Mouse (Mus musculus) small intestine, adult 2 months (tissue): Measurements from ENCODE around the gene Hspb9. TPM values are rescaled to one million over a fixed set of nuclear protein-coding genes. Genes with fewer than 3 reads are reported as not detected.

Experiments
- H3K27ac ChIP-seq: fragments of 200-500 bp; 2 replicates; pipeline ENCODE4 v1.5.1; 2012; ENCODE audit warnings: low read depth, low read length, control low read depth, inconsistent platforms; ENCODE audit not compliant: insufficient read depth
- H3K27me3 ChIP-seq: fragments of 200-500 bp; 2 replicates; pipeline ENCODE4 v1.6.1; 2012; ENCODE audit warnings: mild to moderate bottlenecking, moderate library complexity, low read length, inconsistent platforms; ENCODE audit not compliant: control insufficient read depth, insufficient read depth
- H3K36me3 ChIP-seq: fragments of 200-500 bp; 2 replicates; pipeline ENCODE4 v1.6.1; 2012; ENCODE audit warnings: mild to moderate bottlenecking, low read length, control low read depth, inconsistent platforms; ENCODE audit not compliant: control insufficient read depth, insufficient read depth
- H3K4me1 ChIP-seq: fragments of 200-500 bp; 2 replicates; pipeline ENCODE4 v1.6.1; 2012; ENCODE audit warnings: low read length, inconsistent platforms, mixed read lengths; ENCODE audit not compliant: control insufficient read depth, insufficient read depth, insufficient read length
- H3K4me3 ChIP-seq: fragments of 200-500 bp; 2 replicates; pipeline ENCODE4 v1.5.1; 2012; ENCODE audit warnings: low read depth, mild to moderate bottlenecking, control low read depth, inconsistent platforms, low read length, moderate library complexity
- CTCF ChIP-seq: fragments of 200-500 bp; IDR thresholded peaks from 2 replicates; pipeline ENCODE4 v1.5.1; 2012; ENCODE audit warnings: low read depth, mild to moderate bottlenecking, control low read depth, inconsistent platforms, low read length, moderate library complexity, mixed read lengths; ENCODE audit not compliant: insufficient replicate concordance, insufficient read length; ENCODE audit errors: extremely low read depth
- POLR2A ChIP-seq: fragments of 200-500 bp; IDR thresholded peaks from 2 replicates; pipeline ENCODE4 v1.6.1; 2012; ENCODE audit warnings: low read depth, mild to moderate bottlenecking, control low read depth, inconsistent platforms, low read length, moderate library complexity
- WGBS: fragments of 180-500 bp; shearing (Covaris S2); methylation state at CpG from one replicate; pipeline ENCODE4 v1.1.7; 2018; 5-methylcytosine and 5-hydroxymethylcytosine counted together
- polyA plus RNA-seq: library from polyadenylated mRNA; depleted of rRNA; stranded (reverse); fragments of >200 nt; gene quantifications from 2 replicates; pipeline ENCODE4 v1.2.3, GENCODE M21; 2012; rRNA removed

Hspb9 gene
- not detected in 2 replicates for polyA plus RNA-seq

GRCm38 (mm10) chr11:100713735-100714533, at the start of gene Hspb9:
Gene Hspb9, plus strand, starts transcription at chr11:100713850.
- peak within 1 kb of the TSS; percentile 65 for H3K27ac ChIP-seq
- H3K4me1 ChIP-seq = peaks cover 16% of the 10 kb centered on the region
- peak within 1 kb of the TSS; percentile 57 for H3K4me3 ChIP-seq
- WGBS = 38% methylated on average over 38 of the region's 38 CpGs
- peaks cover 39% of the 10 kb centered on the region for H3K36me3 ChIP-seq
- H3K27me3 ChIP-seq = no peaks in the 10 kb centered on the region
- TF ChIP-seq POLR2A (no peak; the same call in 1 of the 2 replicates), CTCF (no peak)

GRCm38 (mm10) chr11:100671049-100671448, 42.6 kb upstream of the Hspb9 start:
- TF ChIP-seq CTCF = no peak
- no peak for TF ChIP-seq POLR2A

GRCm38 (mm10) chr11:100671956-100672355, 41.7 kb upstream of the Hspb9 start:
- Histone ChIP-seq H3K27ac (no peak overlapping the region), H3K4me1 (no peaks in the 10 kb centered on the region), H3K27me3 (no peaks in the 10 kb centered on the region), H3K36me3 (no peaks in the 10 kb centered on the region), H3K4me3 (no peak overlapping the region)
- TF ChIP-seq POLR2A = no peak
- TF ChIP-seq CTCF = no peak
- 60% methylated on average over 2 of the region's 2 CpGs for WGBS

More at GRCm38 (mm10) chr11:100671049-100671448, 42.6 kb upstream of the Hspb9 start:
- H3K36me3 ChIP-seq = no peaks in the 10 kb centered on the region
- no peak overlapping the region for H3K4me3 ChIP-seq
- H3K27me3 ChIP-seq = no peaks in the 10 kb centered on the region
- no peaks in the 10 kb centered on the region for H3K4me1 ChIP-seq
- no peak overlapping the region for H3K27ac ChIP-seq
- 80% methylated on average over 1 of the region's 1 CpGs for WGBS

- no peak overlapping the region for H3K27ac ChIP-seq
- H3K4me3 ChIP-seq = no peak overlapping the region
- H3K27me3 ChIP-seq = no peaks in the 10 kb centered on the region
- no peaks in the 10 kb centered on the region for H3K4me1 ChIP-seq
- 9% methylated on average over 23 of the region's 23 CpGs for WGBS
- H3K36me3 ChIP-seq = no peaks in the 10 kb centered on the region
- TF ChIP-seq CTCF (no peak), POLR2A (no peak)
Observed at GRCm38 (mm10) chr11:100673169-100673568, 40.5 kb upstream of the Hspb9 start.

GRCm38 (mm10) chr11:100677810-100678209, 35.8 kb upstream of the Hspb9 start:
- H3K4me3 ChIP-seq = no peak overlapping the region
- TF ChIP-seq POLR2A (no peak), CTCF (no peak)
- 56% methylated on average over 7 of the region's 7 CpGs for WGBS
- no peaks in the 10 kb centered on the region for H3K4me1 ChIP-seq
- no peak overlapping the region for H3K27ac ChIP-seq
- no peaks in the 10 kb centered on the region; the same call in 1 of the 2 replicates for H3K27me3 ChIP-seq
- no peaks in the 10 kb centered on the region for H3K36me3 ChIP-seq

GRCm38 (mm10) chr11:100681826-100682225, 31.8 kb upstream of the Hspb9 start:
- Histone ChIP-seq H3K4me1 (no peaks in the 10 kb centered on the region), H3K36me3 (no peaks in the 10 kb centered on the region), H3K27me3 (no peaks in the 10 kb centered on the region; the same call in 1 of the 2 replicates), H3K4me3 (no peak overlapping the region), H3K27ac (no peak overlapping the region)
- TF ChIP-seq POLR2A (no peak), CTCF (no peak)
- 76% methylated on average over 5 of the region's 5 CpGs for WGBS

GRCm38 (mm10) chr11:100682526-100682925, 31.1 kb upstream of the Hspb9 start:
- Histone ChIP-seq H3K27me3 (no peaks in the 10 kb centered on the region; the same call in 1 of the 2 replicates), H3K27ac (no peak overlapping the region), H3K4me3 (no peak overlapping the region), H3K4me1 (no peaks in the 10 kb centered on the region), H3K36me3 (no peaks in the 10 kb centered on the region)
- 65% methylated on average over 5 of the region's 5 CpGs for WGBS
- TF ChIP-seq CTCF = no peak
- no peak for TF ChIP-seq POLR2A
